Mouse (Mus musculus) spleen, adult 2 months (tissue): ENCODE data around the gene Ofcc1.

Experiments
- CTCF ChIP-seq: fragments of 200-500 bp; IDR thresholded peaks from 2 replicates; pipeline ENCODE4 v1.5.1; 2011; ENCODE audit warnings: mild to moderate bottlenecking, inconsistent platforms; ENCODE audit not compliant: insufficient read depth, insufficient read length, insufficient replicate concordance; ENCODE audit errors: extremely low read depth
- POLR2A ChIP-seq: fragments of 200-500 bp; IDR thresholded peaks from 2 replicates; pipeline ENCODE4 v1.6.1; 2011; ENCODE audit warnings: low read depth, low read length, inconsistent platforms

DNA sequence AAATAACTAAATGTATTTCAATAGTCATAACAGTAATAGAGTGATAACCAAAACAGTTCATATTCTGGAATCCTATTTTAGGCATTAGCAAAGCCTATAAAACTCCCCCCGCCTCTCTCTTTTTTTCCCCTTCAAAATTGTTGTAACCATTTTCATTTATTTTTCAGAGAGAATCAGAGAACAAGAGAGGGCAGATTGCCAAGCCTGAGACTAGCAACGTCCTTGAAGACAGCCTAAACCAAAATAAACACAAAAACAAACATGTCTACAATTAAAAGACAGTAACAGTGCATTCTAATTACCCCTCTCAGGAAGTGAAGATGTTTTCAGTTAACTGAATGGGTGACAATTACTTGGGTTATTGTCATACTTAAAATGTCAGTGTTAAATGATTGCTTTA lies 248.9 kb downstream of the Ofcc1 start:
- TF ChIP-seq CTCF = no peak
- no peak for TF ChIP-seq POLR2A
